Mouse (Mus musculus) testis, adult 2 months (tissue): ENCODE data around the gene Mettl2.

Experiments used
- CTCF ChIP-seq: fragments of 200-500 bp; IDR thresholded peaks from 2 replicates; pipeline ENCODE4 v1.5.1; 2012; ENCODE audit warnings: low read depth, mild to moderate bottlenecking, inconsistent platforms, low read length, moderate library complexity; ENCODE audit not compliant: control insufficient read depth, insufficient read depth, insufficient replicate concordance
- POLR2A ChIP-seq: fragments of 200-500 bp; IDR thresholded peaks from 2 replicates; pipeline ENCODE4 v1.6.1; 2012; ENCODE audit warnings: low read depth, mild to moderate bottlenecking, inconsistent platforms, low read length, moderate library complexity; ENCODE audit not compliant: control insufficient read depth

GRCm38 (mm10) chr11:105184678-105185077 lies 58.5 kb downstream of the Mettl2 start:
- TF ChIP-seq CTCF (no peak), POLR2A (no peak)
